Mouse (Mus musculus) stomach, postnatal 0 days (tissue): Measurements from ENCODE around the gene Tcfl5.

Experiments used
- CTCF ChIP-seq: IDR thresholded peaks from 2 replicates; pipeline ENCODE4 v1.5.1; 2016; ENCODE audit warnings: antibody characterized with exemption, low read depth, mild to moderate bottlenecking, moderate library complexity
- EP300 ChIP-seq: optimal IDR thresholded peaks from 2 replicates; pipeline ENCODE3; 2016; ENCODE audit warnings: antibody characterized with exemption

GRCm38 (mm10) chr2:180643626-180644025 lies 1.1 kb upstream of the Tcfl5 start:
- no peak for TF ChIP-seq EP300
- TF ChIP-seq CTCF: no peak
